Mouse (Mus musculus): Measurements from ENCODE around the gene Cep57l1.

The Cep57l1 gene

DNA sequence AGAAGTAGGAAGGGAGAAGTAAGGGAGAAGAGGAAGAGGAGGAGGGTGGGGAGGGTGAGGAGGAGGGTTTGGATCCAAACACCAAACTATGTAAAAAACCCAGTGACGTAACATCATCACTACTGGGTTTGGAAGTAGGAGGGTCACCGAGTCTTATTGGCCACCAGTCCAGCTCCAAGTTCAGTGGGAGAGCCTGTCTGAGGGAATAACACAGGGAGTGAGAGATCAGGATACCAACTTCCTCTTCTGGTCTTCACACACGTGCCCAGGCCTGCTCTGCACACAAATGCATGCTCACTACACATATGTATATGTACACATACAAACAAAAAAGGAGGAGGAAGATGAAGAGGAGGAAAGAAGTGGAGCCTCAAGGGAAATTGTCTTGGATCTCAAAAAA, 135.3 kb downstream of the Cep57l1 start:
- DNase-seq: no peak

- no peak for DNase-seq
Observed at GRCm38 (mm10) chr10:41670196-41670595, 139.5 kb downstream of the Cep57l1 start.
